Mouse (Mus musculus) left cerebral cortex, postnatal 36 days (tissue): ENCODE measurements at regions not wholly inside any gene's neighbourhood (a gene's known extent, or its start where the extent isn't known, plus 50 kb on each side); places are given as distances from the start of the nearest gene placed in this dataset.
A peak's percentile ranks its signal among the peaks of the same experiment; 100 is the strongest.

Experiments used
- DNase-seq, 2 experiments: peaks; one replicate each; pipeline ENCODE4 v3.0.0; 2021 to 2022; ENCODE audit warnings: low spot score in 2 of 2, mixed read lengths in 1 of 2
- intact Hi-C: fragments of 180-260 bp; cut with DNase I; formaldehyde crosslinking; loops from one replicate; pipeline ENCODE4 v1.15.1; 2025

DNA sequence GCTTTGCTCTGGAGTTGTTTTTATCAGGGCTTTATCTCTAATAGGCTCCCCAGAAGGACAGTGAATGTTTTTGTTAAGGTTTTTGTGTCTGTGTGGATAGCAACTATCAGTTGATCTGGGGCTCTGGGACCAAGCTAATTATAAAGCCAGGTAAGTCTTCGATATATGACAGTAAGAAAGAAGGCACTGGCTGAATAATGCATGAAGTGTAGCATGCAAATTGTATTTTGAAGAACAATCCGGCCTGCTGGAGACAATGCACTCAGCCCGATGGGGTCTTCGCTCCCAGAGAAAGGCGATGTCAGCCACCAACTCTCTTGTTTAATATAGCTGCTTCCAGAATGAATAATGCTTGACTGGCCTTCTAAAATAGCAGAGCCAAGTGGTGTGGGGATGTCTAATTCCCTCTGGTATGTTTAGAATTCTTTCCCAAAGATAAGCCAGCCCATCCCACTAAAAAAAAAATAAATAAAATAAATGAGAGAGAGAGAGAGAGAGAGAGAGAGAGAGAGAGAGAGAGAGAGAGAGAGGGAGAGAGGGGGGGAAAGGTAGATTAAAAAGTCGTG, 68.6 kb downstream of the Dad1 start:
- intact Hi-C loops, result no loop called here
- no peak for DNase-seq

DNA sequence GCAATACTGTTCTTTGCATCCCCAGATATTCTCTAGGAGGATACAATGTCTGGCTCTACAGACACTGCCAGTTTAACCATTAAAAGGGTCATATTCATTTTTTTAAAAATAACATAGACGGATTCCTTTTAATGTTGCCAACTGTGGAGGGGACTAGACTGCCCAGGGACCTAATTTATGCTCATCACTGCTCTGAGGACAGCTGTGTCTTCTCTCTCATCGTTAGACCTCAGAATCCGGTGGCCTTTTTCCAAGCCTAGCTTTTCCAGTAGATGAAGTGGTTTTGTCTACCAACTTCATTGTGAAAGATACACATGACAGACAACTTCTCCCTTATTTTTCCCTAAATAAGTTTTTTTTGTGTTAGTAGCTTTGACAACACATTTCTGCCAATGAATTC, 70.0 kb downstream of the Dad1 start:
- DNase-seq, result no peak
- intact Hi-C loops, result no loop called here

- DNase-seq, result no peak
These were observed 71.1 kb downstream of the Dad1 start for GRCm38 (mm10) chr14:54182838-54183237.

DNA sequence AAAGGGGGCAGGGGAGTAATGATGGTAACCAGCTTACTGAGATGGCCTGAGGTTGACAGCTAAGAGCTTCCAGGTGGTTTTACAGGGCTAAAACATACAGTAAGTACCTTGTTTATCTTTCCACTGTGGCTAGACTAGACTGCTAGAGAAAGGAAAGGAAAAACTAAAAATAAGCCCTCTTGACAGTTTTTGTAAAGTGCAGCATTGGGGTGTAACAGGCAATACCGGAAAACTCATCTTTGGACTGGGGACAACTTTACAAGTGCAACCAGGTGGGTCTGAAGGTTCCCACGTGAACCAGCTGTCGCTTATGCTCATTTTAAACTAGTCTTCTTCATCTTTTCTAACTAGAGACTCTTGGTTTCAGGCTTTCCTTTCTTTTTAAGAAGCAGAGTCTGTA, 72.6 kb downstream of the Dad1 start:
- intact Hi-C loops, result no loop called here
- no peak for DNase-seq

More at GRCm38 (mm10) chr14:54182838-54183237, 71.1 kb downstream of the Dad1 start:
- intact Hi-C loops, result no loop called here

GRCm38 (mm10) chr14:54180754-54181153, 73.2 kb downstream of the Dad1 start:
- DNase-seq, result no peak
- intact Hi-C loops, result no loop called here

GRCm38 (mm10) chr14:54180271-54180670, 73.6 kb downstream of the Dad1 start:
- no peak for DNase-seq
- intact Hi-C loops, result no loop called here

- intact Hi-C loops, result no loop called here
- DNase-seq, result no peak
These were observed 75.0 kb downstream of the Dad1 start for GRCm38 (mm10) chr14:54178856-54179255.

GRCm38 (mm10) chr14:54176469-54176868, 77.4 kb downstream of the Dad1 start:
- DNase-seq, result no peak
- intact Hi-C loops, result no loop called here

DNA sequence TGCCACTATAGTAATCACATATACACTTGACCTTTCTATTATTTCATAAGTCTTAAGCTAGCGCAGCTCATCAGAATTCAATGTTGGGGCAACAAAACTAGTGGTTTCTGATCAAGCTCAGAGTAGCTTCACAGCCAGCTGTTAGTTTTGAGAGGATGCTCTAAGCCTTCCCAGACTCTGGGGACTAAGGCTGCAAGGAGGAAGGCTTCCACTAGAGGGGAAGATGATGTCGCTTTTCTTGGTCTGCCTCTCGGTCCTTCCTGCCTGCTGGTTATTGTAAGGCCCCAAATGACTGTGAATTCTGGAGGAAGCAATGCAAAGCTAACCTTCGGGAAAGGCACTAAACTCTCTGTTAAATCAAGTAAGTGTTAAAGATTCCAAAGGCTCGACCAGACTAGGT, 78.4 kb downstream of the Dad1 start:
- DNase-seq, result no peak
- intact Hi-C loops, result no loop called here

GRCm38 (mm10) chr14:54173316-54173715, 80.6 kb downstream of the Dad1 start:
- intact Hi-C loops, result no loop called here

GRCm38 (mm10) chr14:54169254-54169653, 84.7 kb downstream of the Dad1 start:
- DNase-seq, result no peak
- intact Hi-C loops, result no loop called here

More at GRCm38 (mm10) chr14:54173316-54173715, 80.6 kb downstream of the Dad1 start:
- no peak for DNase-seq

DNA sequence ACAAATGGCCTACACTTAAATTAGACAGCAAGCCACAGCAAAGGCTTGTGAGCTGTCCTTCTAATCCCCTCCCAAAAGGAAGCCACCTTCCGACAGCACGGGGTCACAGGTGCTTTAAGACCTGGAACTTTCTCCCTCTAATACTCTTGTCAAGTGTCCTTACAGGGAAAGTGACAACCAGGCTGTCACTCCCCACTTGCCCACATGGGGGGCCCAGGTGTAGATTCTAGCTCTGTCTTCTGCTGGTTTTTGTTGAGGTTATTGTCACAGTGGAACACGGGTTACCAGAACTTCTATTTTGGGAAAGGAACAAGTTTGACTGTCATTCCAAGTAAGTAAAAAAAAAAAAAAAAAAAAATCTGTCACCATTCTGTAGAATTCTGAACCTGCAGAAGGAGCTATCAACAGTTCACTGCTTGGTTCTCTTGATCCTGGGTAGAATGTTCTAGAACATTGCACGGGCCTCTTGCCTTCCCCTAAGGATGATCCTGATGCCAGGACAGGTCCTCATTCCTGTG, 85.4 kb downstream of the Dad1 start:
- no peak for DNase-seq
- intact Hi-C loops, result no loop called here

DNA sequence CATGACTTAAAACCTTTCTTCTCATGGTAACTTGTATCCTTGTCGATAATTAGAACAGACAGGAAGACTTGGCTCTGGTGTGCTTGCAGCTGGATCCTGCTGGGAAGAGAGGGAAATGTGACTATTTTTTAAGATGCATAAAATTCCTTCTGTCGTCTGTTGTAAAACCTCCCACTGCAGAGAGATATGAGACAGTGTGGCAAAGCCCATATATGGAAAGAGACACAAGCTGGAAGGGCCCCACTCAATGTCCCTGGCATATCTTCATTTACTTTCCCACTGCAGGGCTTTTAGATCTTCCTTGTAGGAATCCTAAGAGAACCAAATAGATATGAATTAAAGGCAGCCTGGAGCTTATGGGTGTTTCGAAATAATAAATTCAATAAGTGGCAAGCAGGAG, 87.8 kb downstream of the Dad1 start:
- DNase-seq, result no peak

GRCm38 (mm10) chr14:54164874-54165273, 89.0 kb downstream of the Dad1 start:
- intact Hi-C loops, result no loop called here

More for the DNA sequence above, 87.8 kb downstream of the Dad1 start:
- intact Hi-C loops, result no loop called here

DNA sequence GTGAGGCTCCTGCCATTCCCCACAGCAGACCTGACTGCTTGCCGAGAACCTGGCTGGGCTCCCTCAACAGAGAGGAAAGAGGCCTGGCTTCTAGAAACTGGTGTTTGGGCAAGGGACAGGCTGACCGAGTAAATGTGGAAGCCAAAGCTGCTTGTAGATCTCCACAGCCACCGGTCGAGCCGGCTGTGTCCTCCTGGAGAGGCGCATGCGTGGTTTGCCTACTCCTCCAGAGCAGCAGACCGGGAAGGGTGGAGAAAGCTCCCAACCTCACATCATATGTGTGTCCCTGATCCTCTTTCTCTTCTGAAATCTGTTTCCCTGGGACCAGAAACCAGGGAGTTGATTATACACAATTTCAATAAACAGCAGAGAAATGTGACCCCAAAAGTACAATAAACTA, 92.0 kb downstream of the Dad1 start:
- no peak for DNase-seq
- intact Hi-C loops, result no loop called here

More at GRCm38 (mm10) chr14:54164874-54165273, 89.0 kb downstream of the Dad1 start:
- no peak for DNase-seq

GRCm38 (mm10) chr14:54161206-54161605, 92.7 kb downstream of the Dad1 start:
- no peak for DNase-seq
- intact Hi-C loops, result no loop called here

DNA sequence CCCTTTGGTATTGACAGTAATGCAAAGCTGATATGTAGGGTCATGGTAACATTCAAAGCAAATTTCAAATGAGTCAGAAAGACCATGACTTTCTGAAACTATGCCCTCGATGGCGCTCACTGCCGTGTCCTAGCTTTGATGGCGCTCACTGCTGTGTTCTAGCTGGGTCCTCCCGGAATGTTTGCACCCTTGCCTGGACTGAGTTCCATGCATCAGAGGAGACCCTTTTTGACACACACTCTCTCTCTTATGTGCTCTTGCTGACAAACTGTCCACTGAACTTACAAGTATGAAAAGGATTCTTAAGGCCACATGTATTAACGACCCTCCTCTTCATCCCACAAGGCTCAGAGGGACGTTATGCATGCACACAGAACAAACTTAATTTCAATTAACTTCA, 94.1 kb downstream of the Dad1 start:
- DNase-seq, result no peak
- intact Hi-C loops, result no loop called here

DNA sequence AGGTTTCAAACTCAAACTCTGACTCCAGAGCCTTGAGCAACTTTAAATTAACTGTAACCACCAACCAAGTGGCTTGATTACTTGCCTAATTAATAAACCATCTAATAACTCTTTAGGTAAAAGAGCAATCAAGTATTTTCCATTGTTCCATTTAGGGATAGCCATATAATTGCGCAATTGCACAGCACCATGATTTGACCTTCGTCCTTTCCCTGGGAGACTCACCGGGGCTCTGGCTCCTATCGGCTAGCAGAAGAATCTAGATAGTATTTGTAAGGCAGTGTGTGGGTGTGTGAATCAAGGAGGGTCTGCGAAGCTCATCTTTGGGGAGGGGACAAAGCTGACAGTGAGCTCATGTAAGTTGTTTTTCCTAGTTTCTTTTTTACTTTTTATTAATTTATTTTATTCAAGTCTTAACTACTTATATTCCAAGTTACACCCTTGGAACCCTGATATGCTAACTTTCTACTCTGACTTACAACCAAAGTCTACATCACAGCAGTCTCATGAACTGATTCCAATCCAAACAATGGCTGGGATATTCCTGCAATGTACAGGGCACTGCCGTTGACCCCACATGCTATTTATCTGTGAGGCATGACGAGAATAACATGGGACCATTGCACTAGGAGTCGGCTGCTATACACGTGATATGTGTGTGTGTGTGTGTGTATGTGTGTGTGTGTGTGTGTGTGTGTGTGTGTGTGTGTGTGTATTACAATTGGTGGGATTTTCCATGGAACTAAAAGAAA, 95.5 kb downstream of the Dad1 start:
- no peak for DNase-seq
- intact Hi-C loops, result no loop called here

GRCm38 (mm10) chr14:54156536-54156935, 97.4 kb downstream of the Dad1 start:
- intact Hi-C loops, result no loop called here
- no peak for DNase-seq

DNA sequence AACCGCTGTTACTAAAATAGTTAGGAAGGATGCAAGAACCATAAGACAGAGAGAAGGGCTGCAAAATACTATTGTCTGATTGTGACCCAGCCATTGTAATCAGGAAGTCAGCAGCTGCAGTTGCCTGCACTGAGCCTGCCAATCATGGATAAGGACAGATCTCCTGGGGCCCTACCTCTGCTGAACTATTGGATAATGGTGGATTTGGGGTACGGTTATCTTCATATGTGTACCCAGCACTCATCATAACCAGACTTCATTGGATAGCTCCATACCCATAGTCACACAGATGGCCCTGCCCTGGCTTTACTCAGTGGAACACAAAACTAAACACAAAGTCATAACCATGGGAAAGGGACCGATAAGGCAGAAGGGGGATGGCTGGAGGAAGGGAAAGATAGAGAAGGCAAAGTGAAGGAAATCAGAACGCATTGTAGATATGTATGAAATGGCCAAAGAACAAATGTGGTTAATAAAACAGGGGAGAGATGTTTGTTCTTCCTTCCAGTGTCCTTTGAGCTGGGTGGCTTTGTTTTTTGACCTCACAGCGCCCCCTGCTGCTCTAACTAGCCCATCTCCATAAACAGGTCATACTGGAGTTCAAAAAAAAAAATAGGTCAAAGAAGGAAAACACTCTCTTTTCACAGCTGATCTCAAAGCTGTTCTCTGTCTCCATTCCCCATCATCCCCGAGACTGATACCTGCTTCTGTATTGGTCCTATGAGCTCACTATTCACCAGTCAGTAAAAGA, 101.2 kb downstream of the Dad1 start:
- DNase-seq, result peak; percentile 35 to 62
- intact Hi-C loops, result loop anchor here (1.0 kb wide), 1 partner anchor 88 kb away; no protein-coding TSS in a partner anchor
